In the genomic region with DNA sequence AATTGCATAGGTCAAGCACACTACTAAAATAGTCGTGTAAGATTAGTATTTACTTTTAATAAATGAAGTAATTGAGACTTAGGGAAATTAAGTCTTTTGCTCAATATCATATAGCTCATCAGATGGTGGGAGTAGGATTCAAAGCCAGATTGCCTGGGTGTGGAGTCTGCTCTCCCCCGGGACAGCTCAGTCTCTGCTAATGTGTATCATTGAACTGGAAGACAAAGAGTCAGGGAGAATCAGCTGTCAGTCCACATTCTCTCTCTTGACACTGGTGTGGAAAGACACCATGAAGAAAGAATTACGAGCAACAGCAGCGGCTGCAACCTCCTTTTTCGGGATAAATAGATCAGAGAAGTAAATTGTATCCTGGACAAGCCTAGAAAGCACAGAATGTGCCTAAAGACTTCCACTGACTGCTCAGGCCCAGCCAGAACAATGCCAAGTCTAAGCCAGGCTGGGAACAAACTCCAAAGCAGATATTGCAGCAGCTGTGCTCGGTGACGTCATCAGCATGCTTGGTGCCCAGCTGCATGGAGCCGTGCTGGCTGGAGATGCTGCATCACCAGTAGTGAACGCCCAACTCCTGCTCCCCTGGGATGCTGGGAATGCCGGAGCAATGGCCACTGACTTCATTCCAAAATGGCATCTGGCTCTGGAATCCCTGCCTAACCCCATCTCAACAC, we compare ENCODE assay signal across 8 mouse cellular contexts. TPM values are rescaled to one million over a fixed set of nuclear protein-coding genes. Genes with fewer than 3 reads are reported as not detected.
DNase-seq lines count a peak whose midpoint lies in the region; ATAC-seq and TF ChIP-seq lines count a peak whose summit lies in the region.

No protein-coding gene starts in this region.

- no peak overlapping the region for H3K4me3 ChIP-seq in liver, adult 2 months (ENCODE audit: insufficient read depth, low read depth, low read length)
- no peak overlapping the region for H3K4me3 ChIP-seq in liver, embryonic 12.5 days
- no peak overlapping the region for H3K4me3 ChIP-seq in embryonic facial prominence, embryonic 11.5 days (ENCODE audit: low read depth, low read length)
- H3K4me3 ChIP-seq in heart, embryonic 12.5 days: no peak overlapping the region
- H3K4me3 ChIP-seq in neural tube, embryonic 14.5 days (ENCODE audit: low read depth, low read length): no peak overlapping the region

- TF ChIP-seq CTCF in liver, adult 2 months (IDR thresholded peaks at IDR 0.05; ENCODE audit: low read depth, low read length): no peak

- no peak for ATAC-seq in liver, embryonic 12.5 days
- ATAC-seq in embryonic facial prominence, embryonic 11.5 days (replicated peaks; ENCODE audit: insufficient number of reproducible peaks, low FRiP score, low TSS enrichment, low read depth): peak; percentile 52; the same call in 1 of the 2 replicates
- ATAC-seq in heart, embryonic 12.5 days (ENCODE audit: insufficient number of reproducible peaks, low FRiP score): peak; percentile 39; the same call in 1 of the 2 replicates
- ATAC-seq in neural tube, embryonic 14.5 days (ENCODE audit: low read depth): peak; percentile 91

- H3K79me2 ChIP-seq in liver, adult 2 months (ENCODE audit: control insufficient read depth, insufficient read depth, low read length): no peaks in the 10 kb centered on the region

- DNase-seq in liver, adult 2 months (ENCODE audit: extremely low read depth, low read depth, low spot score): peak; percentile 39
- DNase-seq in embryonic facial prominence, embryonic 11.5 days (ENCODE audit: low spot score): peak; percentile 33
- DNase-seq in left cerebral cortex, postnatal 14 days (ENCODE audit: low spot score in 2 of 2): peak; percentile 58 to 65
- DNase-seq in spleen, postnatal 4 days (ENCODE audit: low spot score in 2 of 2): no peak
- DNase-seq in thymus, postnatal 14 days: no peak

- no peaks in the 10 kb centered on the region for H3K36me3 ChIP-seq in liver, adult 2 months (ENCODE audit: control insufficient read depth, insufficient read depth, low read length)
- no peaks in the 10 kb centered on the region for H3K36me3 ChIP-seq in liver, embryonic 12.5 days
- no peaks in the 10 kb centered on the region for H3K36me3 ChIP-seq in embryonic facial prominence, embryonic 11.5 days (replicated peaks; ENCODE audit: control insufficient read depth, insufficient read depth, low read depth, low read length)
- H3K36me3 ChIP-seq in heart, embryonic 12.5 days: no peaks in the 10 kb centered on the region
- H3K36me3 ChIP-seq in neural tube, embryonic 14.5 days (ENCODE audit: control insufficient read depth, insufficient read depth, low read length): no peaks in the 10 kb centered on the region

- no peak overlapping the region for H3K27ac ChIP-seq in liver, adult 2 months (replicated peaks; ENCODE audit: insufficient read depth, low read depth, low read length)
- no peak overlapping the region for H3K27ac ChIP-seq in liver, embryonic 12.5 days
- no peak overlapping the region for H3K27ac ChIP-seq in embryonic facial prominence, embryonic 11.5 days (replicated peaks; ENCODE audit: low read depth, low read length)
- H3K27ac ChIP-seq in heart, embryonic 12.5 days (ENCODE audit: poor library complexity, severe bottlenecking): no peak overlapping the region
- peak overlapping the region; percentile 72 for H3K27ac ChIP-seq in neural tube, embryonic 14.5 days (ENCODE audit: low read depth, low read length)

- H3K9ac ChIP-seq in liver, adult 2 months (ENCODE audit: low read depth, low read length): no peak overlapping the region
- no peak overlapping the region for H3K9ac ChIP-seq in liver, embryonic 12.5 days
- H3K9ac ChIP-seq in embryonic facial prominence, embryonic 11.5 days (replicated peaks; ENCODE audit: low read length): no peak overlapping the region
- no peak overlapping the region for H3K9ac ChIP-seq in heart, embryonic 12.5 days
- no peak overlapping the region; the same call in 1 of the 2 replicates for H3K9ac ChIP-seq in neural tube, embryonic 14.5 days (replicated peaks; ENCODE audit: low read depth, low read length)

- TF ChIP-seq POLR2A in liver, adult 2 months (IDR thresholded peaks at IDR 0.05; ENCODE audit: extremely low read depth, insufficient read depth, low read length): no peak

- no peak overlapping the region for H3K4me2 ChIP-seq in liver, embryonic 12.5 days
- H3K4me2 ChIP-seq in embryonic facial prominence, embryonic 11.5 days (ENCODE audit: low read depth, low read length): no peak overlapping the region
- H3K4me2 ChIP-seq in heart, embryonic 12.5 days: no peak overlapping the region
- no peak overlapping the region for H3K4me2 ChIP-seq in neural tube, embryonic 14.5 days (ENCODE audit: low read depth, low read length)

- WGBS in liver, adult 2 months: 72% methylated on average over 10 of the region's 10 CpGs
- WGBS in liver, embryonic 12.5 days (ENCODE audit: insufficient replicate concordance): 82% methylated on average over 10 of the region's 10 CpGs
- WGBS in embryonic facial prominence, embryonic 11.5 days: 61% methylated on average over 10 of the region's 10 CpGs
- 55% methylated on average over 10 of the region's 10 CpGs for WGBS in heart, embryonic 12.5 days
- WGBS in neural tube, embryonic 14.5 days: 21% methylated on average over 10 of the region's 10 CpGs

- no peaks in the 10 kb centered on the region for H3K4me1 ChIP-seq in liver, adult 2 months (ENCODE audit: control insufficient read depth, insufficient read depth, low read length)
- H3K4me1 ChIP-seq in liver, embryonic 12.5 days: peaks cover 47% of the 10 kb centered on the region
- H3K4me1 ChIP-seq in embryonic facial prominence, embryonic 11.5 days (ENCODE audit: control insufficient read depth, insufficient read depth, low read length): no peaks in the 10 kb centered on the region
- peaks cover 30% of the 10 kb centered on the region for H3K4me1 ChIP-seq in heart, embryonic 12.5 days (replicated peaks)
- H3K4me1 ChIP-seq in neural tube, embryonic 14.5 days (ENCODE audit: control insufficient read depth, insufficient read depth, low read length): peaks cover 5% of the 10 kb centered on the region; the same call in 1 of the 2 replicates

- intact Hi-C loops in left cerebral cortex, postnatal 14 days (cut with DNase I): loop anchor here (5.0 kb wide), 1 partner anchor 142 kb away; no protein-coding TSS in a partner anchor

- H3K27me3 ChIP-seq in liver, adult 2 months (ENCODE audit: control insufficient read depth, insufficient read depth, low read length): no peaks in the 10 kb centered on the region
- H3K27me3 ChIP-seq in liver, embryonic 12.5 days (replicated peaks): no peaks in the 10 kb centered on the region
- no peaks in the 10 kb centered on the region for H3K27me3 ChIP-seq in embryonic facial prominence, embryonic 11.5 days (ENCODE audit: control insufficient read depth, insufficient read depth, low read length)
- no peaks in the 10 kb centered on the region for H3K27me3 ChIP-seq in heart, embryonic 12.5 days (replicated peaks)
- no peaks in the 10 kb centered on the region for H3K27me3 ChIP-seq in neural tube, embryonic 14.5 days (ENCODE audit: control insufficient read depth, insufficient read depth, low read length)

- no peaks in the 10 kb centered on the region for H3K9me3 ChIP-seq in liver, embryonic 12.5 days (replicated peaks)
- no peaks in the 10 kb centered on the region for H3K9me3 ChIP-seq in embryonic facial prominence, embryonic 11.5 days (replicated peaks; ENCODE audit: control insufficient read depth, low read length)
- 0 out of 2 replicates have a peak, but pooled peaks cover 5% of the 10 kb centered on the region for H3K9me3 ChIP-seq in heart, embryonic 12.5 days (replicated peaks)
- no peaks in the 10 kb centered on the region for H3K9me3 ChIP-seq in neural tube, embryonic 14.5 days (ENCODE audit: control insufficient read depth, low read length)

RNA-seq across cellular contexts. Expression of a gene that starts 14.5 kb away (rescaled TPM):
- total RNA-seq in liver, adult 2 months (2014; rRNA removed): 10.0 and 13.4 TPM in 2 replicates
- polyA plus RNA-seq in liver, adult 2 months (2012; rRNA removed): 3.4 and 6.6 TPM in 2 replicates
- polyA plus RNA-seq in liver, embryonic 12.5 days (2016; fragmentation: Nextera tagmentation; extraction: Ambion mirVana): 3.4 and 5.3 TPM in 2 replicates
- polyA plus RNA-seq in embryonic facial prominence, embryonic 11.5 days (2014; fragmentation: Nextera tagmentation; extraction: Ambion mirVana): 4.4 and 6.1 TPM in 2 replicates
- 0.64 and 2.3 TPM in 2 replicates for polyA plus RNA-seq in heart, embryonic 12.5 days (2016; fragmentation: Nextera tagmentation; extraction: Ambion mirVana)
- total RNA-seq in left cerebral cortex, postnatal 14 days (2021): 10 to 100 TPM; 86.2 to 87.9 TPM
- 1.7 and 1.9 TPM in 2 replicates for polyA plus RNA-seq in neural tube, embryonic 14.5 days (2014; fragmentation: Nextera tagmentation; extraction: Ambion mirVana)

Comparison
In these comparisons a context has a peak if more than half of its experiments do, and no peak if none do; other contexts are left out.
1. DNase-seq: peak in liver, adult 2 months (single experiment), embryonic facial prominence, embryonic 11.5 days (single experiment) and left cerebral cortex, postnatal 14 days (2 of 2); none in spleen, postnatal 4 days (0 of 2) and thymus, postnatal 14 days (single experiment).